Mouse (Mus musculus): ENCODE measurements around the gene Timm22. TPM values are rescaled to one million over a fixed set of nuclear protein-coding genes. Genes with fewer than 3 reads are reported as not detected.

Gene Timm22
- 10 to 100 TPM; 28.6 to 29.4 TPM for total RNA-seq (2021)
- long read RNA-seq, experiment 1, transcript Timm22-201 (4 exons, 2,817 nt), result major isoform, 13 of 26 reads
- long read RNA-seq, experiment 1, partial matches to known transcripts, result 1 of 26 reads
- long read RNA-seq, experiment 1, other reads (novel, unspliced or antisense), result 8 of 26 reads
- long read RNA-seq, experiment 2, transcript Timm22-201 (4 exons, 2,817 nt), result major isoform, 29 of 49 reads
- long read RNA-seq, experiment 2, transcript Timm22-203 (3 exons, 362 nt), result minor isoform, 5 of 49 reads
- long read RNA-seq, experiment 2, partial matches to known transcripts, result 0 of 49 reads
- long read RNA-seq, experiment 2, other reads (novel, unspliced or antisense), result 13 of 49 reads

GRCm38 (mm10) chr11:76406702-76407583 lies at the start of gene Timm22:
Gene Timm22, plus strand, starts transcription at chr11:76406952.
- TF ChIP-seq CTCF (conservative IDR thresholded peaks at IDR 0.05), result peak; percentile 97
- H3K27ac ChIP-seq, result peak within 1 kb of the TSS; percentile 92
- DNase-seq (ENCODE audit: low spot score in 2 of 2), result peak; percentile 96 to 97
- peak within 1 kb of the TSS; percentile 79 for H3K4me3 ChIP-seq

DNA sequence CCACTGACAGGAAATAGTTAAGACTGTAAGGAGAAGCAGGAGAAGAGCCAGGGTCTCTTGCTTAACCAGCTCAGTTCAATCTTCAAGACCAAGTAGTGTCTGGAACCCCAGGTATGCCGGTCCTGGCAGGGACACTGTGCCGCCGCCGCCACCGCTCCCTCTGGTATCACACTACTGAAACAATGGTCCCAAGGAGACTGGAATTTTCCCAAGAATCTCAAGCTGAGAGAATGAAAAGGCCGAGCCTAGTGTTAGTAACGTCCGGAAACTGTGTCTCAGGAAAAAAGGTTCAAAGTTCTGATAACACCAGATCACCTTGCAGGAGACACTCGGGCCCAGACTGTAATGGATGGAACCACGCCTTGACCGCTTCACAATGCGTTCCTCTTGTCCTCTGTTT lies 49.3 kb upstream of the Timm22 start:
- Histone ChIP-seq H3K27ac (no peak overlapping the region), H3K4me3 (no peak overlapping the region)
- DNase-seq (ENCODE audit: low spot score in 2 of 2), result no peak

DNA sequence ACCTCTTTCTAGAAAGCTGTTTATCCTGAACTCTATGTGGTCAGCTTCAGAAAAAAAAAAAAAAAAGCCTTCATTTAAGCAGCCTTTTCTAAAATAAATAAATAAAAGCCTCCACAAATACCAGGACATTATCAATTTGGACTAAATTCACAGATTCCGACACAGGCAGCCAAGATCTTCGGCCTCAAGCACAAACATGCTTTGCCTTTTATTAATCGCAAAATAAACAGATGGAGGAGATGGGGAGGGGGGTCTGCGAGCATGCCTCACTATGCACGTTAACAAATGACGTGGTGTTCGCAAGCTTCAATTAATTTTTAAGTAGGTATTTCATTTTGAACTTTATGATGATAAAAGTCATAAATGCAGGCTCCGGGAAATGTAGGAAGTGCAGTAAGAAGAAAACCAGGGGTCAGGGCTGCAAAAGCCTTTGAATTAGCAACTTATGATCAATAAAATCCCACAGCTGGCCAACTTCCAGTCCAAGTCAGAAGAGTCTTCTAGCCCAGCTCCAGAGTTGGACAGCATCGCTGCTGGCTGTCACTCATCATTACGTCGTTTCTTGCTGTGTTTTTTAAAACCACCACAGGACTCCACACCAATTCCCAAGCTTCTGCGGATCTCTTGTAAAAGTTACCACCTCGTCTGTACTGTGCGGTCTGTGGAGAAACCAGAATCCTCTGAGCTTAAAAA lies 48.0 kb upstream of the Timm22 start:
- no peak for DNase-seq (ENCODE audit: low spot score in 2 of 2)
- H3K27ac ChIP-seq, result no peak overlapping the region
- H3K4me3 ChIP-seq, result no peak overlapping the region
- no peak for TF ChIP-seq CTCF (conservative IDR thresholded peaks at IDR 0.05)

More for the DNA sequence above, 49.3 kb upstream of the Timm22 start:
- TF ChIP-seq CTCF (conservative IDR thresholded peaks at IDR 0.05), result no peak

GRCm38 (mm10) chr11:76360255-76360654 lies 46.5 kb upstream of the Timm22 start:
- Histone ChIP-seq H3K4me3 (no peak overlapping the region), H3K27ac (no peak overlapping the region)
- DNase-seq (ENCODE audit: low spot score in 2 of 2), result no peak
- no peak for TF ChIP-seq CTCF (conservative IDR thresholded peaks at IDR 0.05)

GRCm38 (mm10) chr11:76361422-76361821 lies 45.3 kb upstream of the Timm22 start:
- Histone ChIP-seq H3K4me3 (no peak overlapping the region), H3K27ac (no peak overlapping the region)
- DNase-seq (ENCODE audit: low spot score in 2 of 2), result no peak
- TF ChIP-seq CTCF (conservative IDR thresholded peaks at IDR 0.05), result no peak

DNA sequence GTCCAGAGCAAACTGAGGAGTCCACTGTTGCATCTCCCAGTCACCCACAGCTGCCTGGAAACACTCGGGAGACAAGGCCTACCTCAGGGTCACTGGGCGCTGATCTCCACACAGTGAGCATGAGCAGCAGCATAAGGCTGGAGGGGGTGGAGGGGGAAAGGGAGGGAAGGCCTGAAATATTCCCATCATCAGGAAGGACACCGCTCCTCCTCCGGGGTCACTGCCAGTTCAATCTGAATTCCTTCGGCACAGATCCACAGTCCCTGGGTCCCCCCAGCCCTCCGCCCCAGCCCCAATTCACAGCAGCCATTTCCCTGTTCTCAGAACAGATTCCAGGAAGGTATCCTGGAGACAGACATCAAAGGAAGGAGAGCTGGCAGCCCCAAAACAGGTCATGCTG lies 43.6 kb upstream of the Timm22 start:
- H3K27ac ChIP-seq, result no peak overlapping the region
- no peak overlapping the region for H3K4me3 ChIP-seq
- TF ChIP-seq CTCF (conservative IDR thresholded peaks at IDR 0.05), result no peak
- DNase-seq (ENCODE audit: low spot score in 2 of 2), result no peak

GRCm38 (mm10) chr11:76363636-76364035 lies 43.1 kb upstream of the Timm22 start:
- DNase-seq (ENCODE audit: low spot score in 2 of 2), result no peak
- TF ChIP-seq CTCF (conservative IDR thresholded peaks at IDR 0.05), result no peak
- H3K4me3 ChIP-seq, result no peak overlapping the region
- 0 out of 2 replicates have a peak overlapping the region, but pooled peaks have one; percentile 32 for H3K27ac ChIP-seq

GRCm38 (mm10) chr11:76364038-76364437 lies 42.7 kb upstream of the Timm22 start:
- DNase-seq (ENCODE audit: low spot score in 2 of 2), result no peak
- no peak overlapping the region for H3K4me3 ChIP-seq
- H3K27ac ChIP-seq, result 0 out of 2 replicates have a peak overlapping the region, but pooled peaks have one; percentile 32
- TF ChIP-seq CTCF (conservative IDR thresholded peaks at IDR 0.05), result no peak

GRCm38 (mm10) chr11:76366720-76367119 lies 40.0 kb upstream of the Timm22 start:
- no peak for DNase-seq (ENCODE audit: low spot score in 2 of 2)
- TF ChIP-seq CTCF (conservative IDR thresholded peaks at IDR 0.05), result no peak
- Histone ChIP-seq H3K4me3 (no peak overlapping the region), H3K27ac (no peak overlapping the region)

GRCm38 (mm10) chr11:76370491-76370890 lies 36.3 kb upstream of the Timm22 start:
- H3K4me3 ChIP-seq, result no peak overlapping the region
- no peak for DNase-seq (ENCODE audit: low spot score in 2 of 2)
- TF ChIP-seq CTCF (conservative IDR thresholded peaks at IDR 0.05), result no peak
- no peak overlapping the region for H3K27ac ChIP-seq

DNA sequence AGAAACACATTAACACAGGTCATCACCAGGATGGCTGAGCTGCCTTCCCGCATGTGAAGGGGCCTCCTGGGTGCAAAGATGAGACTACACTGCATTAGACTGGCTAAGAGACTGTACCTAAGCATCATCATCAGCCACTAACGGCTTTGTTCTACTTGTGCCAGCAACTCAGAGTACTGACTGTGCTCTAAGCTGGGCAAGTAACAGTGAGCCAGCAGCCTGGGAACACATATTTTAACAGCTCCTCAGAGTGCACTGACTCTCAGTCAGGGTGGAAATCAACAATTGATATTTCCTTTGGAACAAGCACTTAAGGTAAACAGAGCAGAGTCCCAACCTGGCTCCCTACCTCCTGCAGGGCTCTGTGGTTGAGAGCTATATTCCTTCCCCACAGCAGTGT lies 34.6 kb upstream of the Timm22 start:
- no peak for DNase-seq (ENCODE audit: low spot score in 2 of 2)
- no peak for TF ChIP-seq CTCF (conservative IDR thresholded peaks at IDR 0.05)
- Histone ChIP-seq H3K4me3 (no peak overlapping the region), H3K27ac (peak overlapping the region; percentile 8; the same call in 1 of the 2 replicates)

- no peak for TF ChIP-seq CTCF (conservative IDR thresholded peaks at IDR 0.05)
- Histone ChIP-seq H3K4me3 (no peak overlapping the region), H3K27ac (peak overlapping the region; percentile 8; the same call in 1 of the 2 replicates)
- no peak for DNase-seq (ENCODE audit: low spot score in 2 of 2)
These were observed 34.2 kb upstream of the Timm22 start for GRCm38 (mm10) chr11:76372534-76372933.
